ENCODE assay signal across 10 mouse cellular contexts in the genomic region with DNA sequence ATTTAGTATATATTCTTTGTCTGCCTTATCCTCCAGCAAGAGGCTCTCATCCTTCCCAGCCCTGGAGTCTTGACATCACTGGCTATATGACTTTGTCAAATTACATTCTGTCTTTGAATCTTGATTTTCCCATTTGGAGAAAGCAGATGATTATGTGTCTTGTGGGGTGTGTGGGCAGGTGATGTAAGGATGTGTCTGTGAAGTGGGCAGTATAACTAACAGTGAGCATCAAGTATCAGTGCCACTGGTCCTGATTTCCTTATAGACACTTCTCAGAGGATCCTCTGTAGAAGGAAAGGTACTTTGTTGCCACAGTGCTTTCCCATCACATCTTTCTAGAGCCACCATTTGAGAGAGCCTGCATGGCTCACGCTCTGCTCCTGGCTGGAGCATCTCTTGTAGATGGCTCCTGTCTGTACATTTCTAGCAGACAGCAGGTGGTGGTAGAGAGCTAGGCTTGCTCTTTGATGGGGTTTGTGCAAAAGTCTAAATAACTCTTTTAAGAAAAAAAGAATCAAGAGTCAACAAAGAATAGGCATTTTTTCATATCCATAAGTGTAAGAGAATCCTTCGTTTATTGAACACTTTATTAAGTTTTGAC. TPM values are rescaled to one million over a fixed set of nuclear protein-coding genes. Genes with fewer than 3 reads are reported as not detected.
DNase-seq lines count a peak whose midpoint lies in the region; ATAC-seq and TF ChIP-seq lines count a peak whose summit lies in the region.
"Not testable (repeated sequence)": the region's sequence is repeated elsewhere in the genome, so short reads cannot be mapped to it uniquely, and the experiment has no call there.
"Had no signal": no experiment of that assay in that cellular context is flagged by ENCODE, and none has a peak within 500 bp of the region (broad histone marks: within the 10 kb centered on the region; RNA-seq: fewer than 3 reads in every experiment).

No protein-coding gene starts in this region.

- not testable (repeated sequence) for H3K4me1 ChIP-seq in cerebellum, adult 2 months (ENCODE audit: control insufficient read depth, insufficient read depth, low read length); midbrain, embryonic 14.5 days (ENCODE audit: control insufficient read depth, insufficient read depth, low read length)

- intact Hi-C loops in left cerebral cortex, postnatal 14 days (cut with DNase I), result not testable (repeated sequence)

- DNase-seq in A20 (ENCODE audit: low read depth, low spot score), result peak; percentile 19
- DNase-seq in cerebellum, adult 2 months, result peak; percentile 20 to 39
- peak; percentile 41 to 80 for DNase-seq in frontal cortex, adult 2 months (ENCODE audit: extremely low spot score in 1 of 2, low spot score in 1 of 2)
- peak; percentile 42 to 53 for DNase-seq in kidney, postnatal 25 days
- DNase-seq in left cerebral cortex, postnatal 14 days (ENCODE audit: low spot score in 2 of 2), result peak; percentile 81 to 83
- DNase-seq in midbrain, embryonic 14.5 days, result peak; percentile 9
- DNase-seq in right cerebral cortex, postnatal 10 days (ENCODE audit: low spot score in 2 of 2), result peak; percentile 76 to 77

- 0 out of 2 replicates have a peak, but pooled peaks have one; percentile 26 for TF ChIP-seq CTCF in cerebellum, adult 2 months (IDR thresholded peaks at IDR 0.05; ENCODE audit: borderline replicate concordance, insufficient read depth, low read depth, low read length)

- WGBS in cerebellum, adult 2 months, result 63% methylated on average over 2 of the region's 2 CpGs
- 72% methylated on average over 1 of the region's 2 CpGs for whole genome bisulfite sequencing in midbrain, embryonic 14.5 days

- not testable (repeated sequence) for H3K9me3 ChIP-seq in midbrain, embryonic 14.5 days (ENCODE audit: control insufficient read depth, low read length)

- ATAC-seq in hematopoietic stem cell, adult 5-6 weeks (replicated peaks in 1 of 2; ENCODE audit: insufficient read depth in 1 of 2, low FRiP score in 2 of 2, low TSS enrichment in 1 of 2, low read depth in 1 of 2, poor library complexity in 2 of 2, severe bottlenecking in 2 of 2), result peak; percentile 52 to 69; a peak in 3 of 4 replicates
- not testable (repeated sequence) for ATAC-seq in midbrain, embryonic 14.5 days (ENCODE audit: low FRiP score, low TSS enrichment)

- H3K4me3 ChIP-seq in cerebellum, adult 2 months (replicated peaks; ENCODE audit: insufficient read depth, low read depth, low read length); midbrain, embryonic 14.5 days (replicated peaks; ENCODE audit: low read depth, low read length): not testable (repeated sequence)

- not testable (repeated sequence) for H3K9ac ChIP-seq in midbrain, embryonic 14.5 days (replicated peaks; ENCODE audit: low read length)

- not testable (repeated sequence) for H3K27ac ChIP-seq in cerebellum, adult 2 months (ENCODE audit: insufficient read depth, low read length); midbrain, embryonic 14.5 days (replicated peaks; ENCODE audit: low read depth, low read length)

- H3K27me3 ChIP-seq in cerebellum, adult 2 months (ENCODE audit: control insufficient read depth, insufficient read depth, low read length); midbrain, embryonic 14.5 days (ENCODE audit: control insufficient read depth, insufficient read depth, low read length): not testable (repeated sequence)

- not testable (repeated sequence) for H3K36me3 ChIP-seq in midbrain, embryonic 14.5 days (ENCODE audit: control insufficient read depth, insufficient read depth, low read length)

- not testable (repeated sequence) for H3K4me2 ChIP-seq in midbrain, embryonic 14.5 days (ENCODE audit: low read length)

- not testable (repeated sequence) for TF ChIP-seq POLR2A in cerebellum, adult 2 months (IDR thresholded peaks at IDR 0.05; ENCODE audit: borderline replicate concordance, insufficient read depth, low read length)

RNA-seq across cellular contexts. Expression of gene Mthfs, which starts 20.5 kb away (rescaled TPM):
- 13.6 and 16.3 TPM in 2 replicates for polyA plus RNA-seq in cerebellum, adult 2 months (2012; rRNA removed)
- 13.9 and 14.6 TPM in 2 replicates for polyA plus RNA-seq in frontal cortex, adult 2 months (2012; rRNA removed)
- total RNA-seq in hematopoietic stem cell, adult 5-6 weeks (2017), result 8.2 and 60.7 TPM in 2 replicates
- 10 to 100 TPM; 30.2 to 34.0 TPM for total RNA-seq in left cerebral cortex, postnatal 14 days (2021)
- polyA plus RNA-seq in midbrain, embryonic 14.5 days (2014; fragmentation: Nextera tagmentation; extraction: Ambion mirVana), result 10.4 and 15.5 TPM in 2 replicates

RNA-seq across cellular contexts. Expression of gene Gm29094, which starts 31.8 kb away (rescaled TPM):
- not detected in 2 replicates for polyA plus RNA-seq in cerebellum, adult 2 months (2012; rRNA removed)
- polyA plus RNA-seq in frontal cortex, adult 2 months (2012; rRNA removed), result not detected in 2 replicates
- total RNA-seq in hematopoietic stem cell, adult 5-6 weeks (2017), result not detected in 2 replicates
- not detected for total RNA-seq in left cerebral cortex, postnatal 14 days (2021)
- 0.43 and 0.76 TPM in 2 replicates for polyA plus RNA-seq in midbrain, embryonic 14.5 days (2014; fragmentation: Nextera tagmentation; extraction: Ambion mirVana)
- polyA plus RNA-seq: heart, embryonic 10.5 days; limb, embryonic 15.5 days had no signal

RNA-seq across cellular contexts. Expression of gene Bcl2a1b, which starts 32.0 kb away (rescaled TPM):
- polyA plus RNA-seq in cerebellum, adult 2 months (2012; rRNA removed), result 0.69 and 0.87 TPM in 2 replicates
- 2.4 and 2.9 TPM in 2 replicates for polyA plus RNA-seq in frontal cortex, adult 2 months (2012; rRNA removed)
- 1.4 and 2.4 TPM in 2 replicates for total RNA-seq in hematopoietic stem cell, adult 5-6 weeks (2017)
- 1 to 10 TPM; 1.2 to 1.4 TPM for total RNA-seq in left cerebral cortex, postnatal 14 days (2021)
- polyA plus RNA-seq in midbrain, embryonic 14.5 days (2014; fragmentation: Nextera tagmentation; extraction: Ambion mirVana), result 0.55 and 1.9 TPM in 2 replicates
- polyA plus RNA-seq: heart, embryonic 10.5 days had no signal

Comparison
In these comparisons a context has a peak if more than half of its experiments do, and no peak if none do; other contexts are left out.
1. DNase-seq: peak in every context shown above with its lines; median percentile 82 in left cerebral cortex, postnatal 14 days; 76 in right cerebral cortex, postnatal 10 days; 60 in frontal cortex, adult 2 months; 48 in kidney, postnatal 25 days; 30 in cerebellum, adult 2 months; 19 in A20; 9 in midbrain, embryonic 14.5 days.